Mouse (Mus musculus) cerebellum, adult 9-10 months (tissue): ENCODE results near the gene Adtrp.

ENCODE experiments used
- DNase-seq: peaks from one replicate; pipeline ENCODE4 v3.0.0; 2022

Adtrp gene

GRCm38 (mm10) chr13:41827581-41827980 is 19.9 kb downstream of the Adtrp start:
- no peak for DNase-seq

DNA sequence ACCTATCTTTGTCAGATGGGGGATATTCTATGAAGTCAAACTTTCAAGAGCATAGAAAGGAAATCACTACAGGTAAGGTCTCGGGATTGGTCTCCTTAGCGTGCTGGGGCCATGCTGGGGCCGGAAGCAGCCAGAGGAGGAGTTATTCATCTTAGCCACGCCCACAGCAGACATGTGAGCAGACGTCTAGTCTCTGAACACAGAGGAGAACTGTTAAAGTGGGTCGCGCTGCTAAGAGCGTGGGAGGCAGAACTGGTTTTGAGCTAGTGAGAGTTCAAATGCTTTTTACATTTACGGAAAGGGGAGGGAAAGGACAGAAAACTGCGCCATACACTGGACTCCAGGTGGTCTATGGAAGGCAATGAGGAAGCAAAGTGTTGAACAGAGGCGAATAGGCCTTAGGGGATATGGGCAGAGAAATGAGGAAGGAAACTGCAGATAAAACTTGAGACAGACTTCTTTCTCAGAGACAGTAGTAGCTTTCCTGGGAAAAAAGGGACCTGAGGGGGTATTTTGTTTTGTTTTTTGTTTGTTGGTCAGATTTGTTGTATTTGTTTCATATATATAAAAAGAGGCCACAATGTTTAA is 22.0 kb downstream of the Adtrp start:
- no peak for DNase-seq

- no peak for DNase-seq
Observed at GRCm38 (mm10) chr13:41823077-41823476, 24.4 kb downstream of the Adtrp start.

DNA sequence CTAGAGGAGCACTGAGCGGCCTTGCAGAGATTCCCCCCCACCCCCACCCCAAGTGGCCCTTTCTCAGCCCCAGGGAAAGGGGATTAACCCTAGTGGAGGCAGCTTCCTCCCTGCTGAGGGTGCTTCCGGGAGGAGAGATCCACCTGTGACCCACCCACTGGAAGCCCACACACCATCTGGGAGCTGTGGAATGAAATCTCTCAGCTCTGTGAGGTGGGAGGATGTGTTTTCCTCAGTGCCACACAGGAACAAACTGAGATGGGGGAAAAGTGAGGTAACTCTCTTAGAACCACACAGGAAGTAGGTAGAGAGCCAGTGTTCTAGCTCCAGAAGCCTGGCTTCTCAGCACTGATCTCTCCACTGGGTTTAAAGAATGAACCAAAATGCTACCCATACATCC is 24.9 kb downstream of the Adtrp start:
- DNase-seq, result no peak

DNA sequence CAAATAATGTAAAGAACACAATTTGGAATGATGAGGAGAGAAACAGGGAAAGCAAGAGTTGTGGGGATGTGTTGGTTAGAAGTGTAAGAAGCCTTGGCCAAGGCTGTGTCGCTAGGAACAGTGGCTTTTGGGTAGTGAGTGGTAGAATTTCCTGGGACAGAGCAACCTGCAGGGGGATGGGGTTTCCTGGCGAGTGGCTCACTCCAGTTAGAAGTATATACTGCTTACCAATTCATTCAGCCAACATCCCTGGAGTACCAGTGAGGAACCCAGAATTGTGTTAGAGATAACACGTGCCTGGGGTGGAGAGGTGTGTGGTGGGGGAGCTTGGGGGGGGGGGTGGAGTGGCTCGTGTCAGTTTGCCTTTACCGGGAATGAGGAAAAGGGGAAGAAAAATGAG is 25.4 kb downstream of the Adtrp start:
- DNase-seq, result no peak

- no peak for DNase-seq
Observed at GRCm38 (mm10) chr13:41820947-41821346, 26.5 kb downstream of the Adtrp start.

- no peak for DNase-seq
Observed at GRCm38 (mm10) chr13:41819918-41820317, 27.6 kb downstream of the Adtrp start.

GRCm38 (mm10) chr13:41819484-41819883 is 28.0 kb downstream of the Adtrp start:
- no peak for DNase-seq

GRCm38 (mm10) chr13:41817583-41817982 is 29.9 kb downstream of the Adtrp start:
- no peak for DNase-seq

DNA sequence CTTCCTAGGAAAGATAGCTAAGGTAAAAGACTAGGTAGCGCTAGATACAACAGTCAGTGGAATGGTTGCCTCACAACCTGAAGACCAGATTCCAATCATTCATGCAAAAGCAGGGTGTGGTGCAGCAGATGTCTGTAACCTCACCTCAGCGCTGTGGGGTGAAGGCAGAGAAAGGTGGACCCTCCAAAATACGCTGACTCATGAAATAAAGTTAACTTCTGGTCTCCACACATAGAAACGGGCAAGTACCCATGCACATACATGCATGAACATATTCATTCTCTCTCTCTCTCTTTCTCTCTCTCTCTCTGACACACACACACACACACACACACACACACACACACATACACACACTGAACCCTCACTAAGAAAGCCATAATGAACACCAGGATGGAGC is 30.8 kb downstream of the Adtrp start:
- DNase-seq, result no peak

DNA sequence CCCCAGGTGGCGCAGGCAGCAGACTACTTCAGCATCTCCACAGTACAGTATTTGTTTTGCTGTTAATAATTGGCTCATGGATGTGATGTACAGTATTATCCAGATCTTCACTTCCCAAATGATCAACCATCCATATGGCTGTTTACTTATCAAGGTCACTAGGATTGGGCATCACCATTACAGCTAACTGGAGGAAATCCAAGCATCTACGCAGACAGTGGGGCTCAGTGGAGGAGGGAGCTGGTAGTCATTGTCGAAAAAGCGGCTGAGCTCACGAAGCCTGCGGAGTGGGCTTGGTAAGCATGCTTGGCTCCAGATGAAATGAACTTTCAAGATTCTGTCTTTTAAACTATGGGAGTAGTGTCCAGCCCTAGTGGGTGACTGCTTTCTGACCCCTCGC is 36.7 kb downstream of the Adtrp start:
- no peak for DNase-seq

DNA sequence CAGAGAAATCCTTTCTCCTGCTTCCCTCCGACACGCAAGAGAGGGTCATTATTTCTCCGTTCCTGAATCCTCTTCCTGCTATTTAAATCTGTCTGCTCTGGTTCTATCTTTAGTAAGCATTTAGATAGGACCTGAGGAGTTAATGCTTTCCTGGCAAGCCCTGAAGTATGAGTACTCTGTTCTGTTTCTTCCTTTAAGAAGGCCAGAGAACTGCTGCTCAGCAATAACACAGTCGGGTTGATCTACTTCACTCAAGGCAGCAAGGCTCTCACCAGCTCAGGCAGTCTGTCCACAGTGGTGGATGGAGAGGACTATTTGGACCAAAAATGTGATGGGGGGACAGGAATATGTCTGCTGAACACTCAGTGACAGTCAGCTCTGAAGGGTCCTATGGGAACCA is 39.7 kb downstream of the Adtrp start:
- no peak for DNase-seq

- no peak for DNase-seq
Observed at GRCm38 (mm10) chr13:41807300-41807699, 40.2 kb downstream of the Adtrp start.

DNA sequence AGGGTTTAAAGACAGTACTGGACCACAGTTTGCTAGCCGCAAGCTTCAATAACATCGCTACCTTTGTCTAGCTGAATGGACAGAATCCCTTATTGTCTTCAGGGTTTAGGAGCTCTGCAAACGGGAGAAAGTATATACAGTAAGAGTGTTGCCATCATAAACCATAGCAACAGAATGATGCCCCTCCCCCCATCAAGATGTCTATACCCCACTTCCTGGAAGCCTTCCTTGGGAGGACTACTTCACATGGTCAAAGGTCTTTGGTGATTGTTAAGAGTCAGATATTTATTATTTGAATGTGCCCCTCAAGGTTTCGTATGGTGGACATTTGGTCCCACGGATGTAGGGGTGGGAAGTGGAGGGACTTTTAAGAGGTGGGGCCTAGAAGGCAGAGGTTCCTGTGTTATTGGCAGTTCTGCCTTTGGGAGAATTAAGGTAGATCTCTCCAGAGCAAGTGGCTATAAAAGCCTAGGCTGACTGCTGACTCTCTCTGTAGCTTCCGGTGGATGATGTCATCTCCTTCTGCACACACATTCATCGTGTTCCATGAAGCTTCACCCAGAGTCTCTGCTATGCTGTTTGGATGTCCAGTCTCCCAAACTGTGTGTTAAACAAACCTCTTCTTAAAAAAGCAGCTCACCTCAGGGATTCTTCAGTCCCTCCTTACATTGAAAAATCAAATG is 42.2 kb downstream of the Adtrp start:
- no peak for DNase-seq

GRCm38 (mm10) chr13:41803656-41804265 is 43.7 kb downstream of the Adtrp start:
- no peak for DNase-seq

GRCm38 (mm10) chr13:41801177-41801636 is 46.3 kb downstream of the Adtrp start:
- DNase-seq, result peak; percentile 5

GRCm38 (mm10) chr13:41792849-41793248 is 54.6 kb downstream of the Adtrp start:
- DNase-seq, result no peak

DNA sequence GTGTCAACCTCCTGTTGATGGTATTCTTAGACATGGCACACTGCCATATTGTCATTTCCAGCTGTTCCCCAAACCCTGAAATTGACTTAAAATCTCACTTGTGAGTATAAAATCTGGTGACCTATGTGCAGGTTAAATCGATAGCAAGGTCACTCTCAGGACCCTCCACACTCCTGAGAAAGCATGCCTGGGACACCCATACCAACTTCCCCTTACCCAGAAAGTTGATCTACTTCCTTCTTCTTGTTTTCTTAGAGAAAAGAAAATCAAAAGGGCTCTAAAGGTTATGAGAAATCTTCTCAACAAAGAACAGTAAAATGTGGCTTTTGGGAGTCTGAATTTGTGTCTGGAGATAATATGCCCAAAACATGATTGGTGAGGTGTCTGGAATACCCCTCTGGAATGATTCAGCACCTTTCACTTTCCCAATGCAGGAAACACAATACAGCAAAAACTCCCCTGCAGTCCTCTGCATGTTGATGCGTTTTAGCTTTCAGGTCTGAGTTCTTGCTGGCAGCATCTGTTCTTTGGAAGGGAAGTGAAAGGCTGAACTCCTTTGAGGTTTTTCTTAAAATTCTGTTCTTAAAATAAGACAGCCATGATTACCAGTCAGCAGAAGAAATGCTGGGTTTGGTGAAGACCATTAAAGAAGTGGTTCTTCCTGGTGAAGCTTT is 59.5 kb downstream of the Adtrp start:
- DNase-seq, result no peak

GRCm38 (mm10) chr13:41786640-41787039 is 60.8 kb downstream of the Adtrp start:
- DNase-seq, result no peak

DNA sequence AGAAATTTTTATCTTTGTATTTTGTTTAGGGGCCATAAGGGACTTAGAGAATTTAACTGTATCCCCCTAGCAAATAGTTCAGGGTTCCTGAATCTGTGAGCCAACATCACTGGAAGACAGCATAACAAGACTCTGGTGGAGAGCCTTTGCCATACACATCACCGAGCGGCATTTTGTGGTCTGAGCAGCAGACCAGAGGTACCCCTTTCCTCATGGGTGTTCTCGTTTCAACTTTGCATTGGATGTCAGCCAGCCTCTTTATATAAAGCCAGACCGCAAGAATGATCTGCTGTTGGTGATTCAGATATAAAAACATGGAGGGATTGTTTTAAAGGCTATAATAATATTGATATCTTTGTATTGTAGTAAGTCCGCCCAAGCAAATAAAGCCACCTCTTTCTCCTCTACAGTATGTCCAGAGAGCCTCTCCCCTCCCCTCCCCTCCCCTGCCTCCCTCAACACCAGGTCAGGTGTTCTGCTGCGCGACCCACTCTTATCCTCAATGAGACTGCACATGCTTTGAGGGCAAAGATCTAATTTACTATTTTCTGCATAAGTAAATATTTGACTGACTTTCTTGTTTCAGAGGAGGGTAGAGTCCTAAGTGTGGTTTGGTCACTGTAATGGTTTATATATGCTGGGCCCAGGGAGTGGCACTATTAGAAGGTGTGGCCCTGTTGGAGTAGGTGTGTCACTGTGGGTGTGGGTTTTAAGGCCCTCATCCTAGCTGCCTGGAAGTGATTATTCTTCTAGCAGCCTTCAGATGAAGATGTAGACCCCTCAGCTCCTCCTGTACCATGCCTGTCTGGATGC is 62.4 kb downstream of the Adtrp start:
- no peak for DNase-seq

GRCm38 (mm10) chr13:41780296-41780695 is 67.2 kb downstream of the Adtrp start:
- no peak for DNase-seq

DNA sequence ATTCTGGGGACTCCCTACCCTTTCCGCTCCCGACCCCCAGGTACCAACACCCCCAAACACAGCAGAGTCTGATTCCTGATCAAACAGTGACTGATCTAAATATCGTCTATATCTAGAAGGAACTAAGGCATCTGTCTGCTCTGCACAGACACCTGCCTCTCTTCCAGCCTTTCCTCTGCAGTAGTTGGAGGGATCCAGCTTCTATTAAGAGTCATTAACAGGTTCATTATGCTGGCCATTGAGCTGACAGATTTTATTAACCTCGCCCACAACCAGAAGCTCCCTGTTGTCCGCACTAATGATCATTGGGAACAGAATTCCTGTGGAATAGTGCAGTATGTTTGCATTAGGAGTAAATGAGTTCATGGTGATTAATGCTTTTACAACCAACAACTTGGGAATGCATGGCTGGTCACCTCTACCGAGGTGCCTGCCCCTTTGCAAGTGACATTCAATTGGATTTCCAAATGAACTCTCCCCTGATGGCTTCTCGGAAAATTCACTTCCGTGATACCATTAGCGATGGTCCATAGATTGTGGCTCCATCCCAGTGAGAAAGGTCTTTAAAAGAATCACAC is 67.8 kb downstream of the Adtrp start:
- DNase-seq, result no peak
